Mouse (Mus musculus) heart, adult 2 months (tissue): Measurements from ENCODE around the gene Fam193a.

Experiments
- CTCF ChIP-seq: fragments of 200-600 bp; IDR thresholded peaks from 2 replicates; pipeline ENCODE4 v1.8.1; 2022; ENCODE audit warnings: antibody characterized with exemption, mild to moderate bottlenecking, moderate library complexity
- EP300 ChIP-seq: fragments of 200-500 bp; IDR thresholded peaks from 2 replicates; pipeline ENCODE4 v1.6.1; 2011; ENCODE audit warnings: low read depth, low read length, control low read depth; ENCODE audit not compliant: insufficient read depth
- POLR2A ChIP-seq: fragments of 200-500 bp; IDR thresholded peaks from 2 replicates; pipeline ENCODE4 v1.6.1; 2011; ENCODE audit warnings: mild to moderate bottlenecking, low read depth, low read length, control low read depth; ENCODE audit not compliant: insufficient read depth

DNA sequence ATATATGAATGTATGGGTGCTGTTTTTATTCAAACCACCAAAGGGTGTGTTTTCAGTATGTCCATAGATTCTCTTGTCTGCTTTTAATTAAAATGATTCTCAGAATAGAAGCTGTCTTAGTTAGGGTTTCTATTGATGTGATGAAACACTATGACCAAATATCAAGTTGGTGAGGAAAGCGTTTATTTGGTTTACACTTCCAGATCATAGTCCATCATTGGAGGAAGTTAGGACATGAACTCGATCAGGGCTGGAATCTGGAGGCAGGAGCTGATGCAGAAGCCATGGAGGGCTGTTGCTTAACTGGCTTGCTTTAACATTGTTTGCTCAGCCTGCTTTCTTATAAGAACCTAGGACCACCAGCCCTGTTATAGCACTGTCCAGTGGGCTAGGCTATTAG, 12.0 kb downstream of the Fam193a start:
- TF ChIP-seq CTCF: no peak
- no peak for TF ChIP-seq POLR2A
- TF ChIP-seq EP300: no peak
